Mouse (Mus musculus) heart, postnatal 36 days (tissue): Measurements from ENCODE around the gene 1700067K01Rik. TPM values are rescaled to one million over a fixed set of nuclear protein-coding genes. Genes with fewer than 3 reads are reported as not detected.
A peak's percentile ranks its signal among the peaks of the same experiment; 100 is the strongest.
"Not testable (repeated sequence)": the region's sequence is repeated elsewhere in the genome, so short reads cannot be mapped to it uniquely, and the experiment has no call there.

Source experiments
- DNase-seq, 2 experiments: peaks; one replicate each; pipeline ENCODE4 v3.0.0; 2021 to 2022
- intact Hi-C: fragments of 180-260 bp; cut with DNase I; formaldehyde crosslinking; loops from one replicate; pipeline ENCODE4 v1.15.1; 2025
- total RNA-seq, 2 experiments: library from RNA; stranded (reverse); gene quantifications; 2 replicates each; pipeline ENCODE4 v1.2.3; 2021

1700067K01Rik gene
- total RNA-seq, 2 experiments from 2014 or later: not detected

- no peak for DNase-seq
- intact Hi-C loops: no loop called here
Observed at GRCm38 (mm10) chr8:83981533-83981932, 19.8 kb upstream of the 1700067K01Rik start.

- DNase-seq: no peak
- intact Hi-C loops: no loop called here
Observed at GRCm38 (mm10) chr8:83982449-83982848, 18.9 kb upstream of the 1700067K01Rik start.

- DNase-seq, intact Hi-C loops: not testable (repeated sequence)
Observed at GRCm38 (mm10) chr8:83983222-83983621, 18.1 kb upstream of the 1700067K01Rik start.

DNA sequence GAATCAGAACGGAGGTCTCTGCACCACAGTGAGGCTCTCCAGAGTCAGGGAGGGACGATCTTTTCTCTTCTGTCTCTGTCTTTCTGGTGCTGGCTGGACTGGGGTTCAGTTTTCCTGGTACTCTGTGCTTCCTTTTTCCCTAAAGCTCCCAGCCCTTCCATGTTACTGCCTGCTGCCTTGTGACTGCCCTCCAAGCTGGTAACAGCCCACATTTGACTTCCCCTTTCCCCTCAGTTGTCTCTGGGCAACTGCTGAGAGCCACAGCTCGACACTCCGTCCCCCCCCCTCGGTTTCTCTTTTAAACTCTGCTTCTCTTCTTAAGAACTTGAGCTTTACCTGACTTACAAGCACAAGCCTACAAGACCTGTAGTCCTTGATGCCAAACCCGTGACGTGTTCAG, 12.1 kb upstream of the 1700067K01Rik start:
- intact Hi-C loops: no loop called here
- no peak for DNase-seq

GRCm38 (mm10) chr8:83990170-83990569, 11.1 kb upstream of the 1700067K01Rik start:
- no peak for DNase-seq
- intact Hi-C loops: no loop called here

DNA sequence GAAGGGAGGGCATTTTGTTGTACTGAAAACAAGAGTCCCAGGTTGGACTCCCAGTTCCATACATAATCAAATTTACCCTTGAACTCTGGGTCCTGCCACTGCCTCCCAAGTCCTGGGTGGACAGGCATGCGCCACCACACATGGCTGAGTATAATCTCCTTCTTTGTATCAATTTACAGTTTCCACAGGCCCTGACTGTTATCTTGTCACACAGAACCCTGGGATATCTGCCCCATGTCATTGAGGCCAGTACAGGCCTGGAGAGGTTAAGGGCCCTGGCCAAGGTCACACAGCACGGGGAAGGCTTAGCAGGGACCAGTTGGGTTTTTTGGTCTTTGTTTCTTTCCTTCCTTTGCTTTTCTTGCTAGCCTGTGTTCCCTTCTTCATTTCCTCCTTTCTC, 8.8 kb upstream of the 1700067K01Rik start:
- intact Hi-C loops: no loop called here

DNA sequence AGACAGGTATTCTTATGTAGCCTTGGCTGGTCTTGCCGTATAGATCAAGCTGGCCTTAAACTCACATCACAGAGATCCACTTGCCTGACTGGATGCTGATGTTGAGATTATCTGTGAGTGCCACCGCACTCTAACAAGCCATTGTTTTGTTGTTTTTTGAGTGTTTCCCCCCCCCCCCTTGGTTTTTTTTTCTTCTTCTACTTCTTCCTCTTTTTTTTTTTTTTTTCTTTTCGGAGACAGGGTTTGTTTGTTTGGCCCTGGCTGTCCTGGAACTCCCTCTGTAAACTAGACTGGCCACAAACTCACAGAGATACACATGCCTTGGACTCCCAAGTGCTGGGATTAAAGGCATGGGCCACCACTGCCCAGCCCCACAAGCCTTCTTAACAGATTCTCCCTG, 7.3 kb upstream of the 1700067K01Rik start:
- no peak for DNase-seq
- intact Hi-C loops: loop anchor here (1.0 kb wide), 1 partner anchor 10 kb away; no protein-coding TSS in a partner anchor

More for the DNA sequence above, 8.8 kb upstream of the 1700067K01Rik start:
- DNase-seq: no peak

DNA sequence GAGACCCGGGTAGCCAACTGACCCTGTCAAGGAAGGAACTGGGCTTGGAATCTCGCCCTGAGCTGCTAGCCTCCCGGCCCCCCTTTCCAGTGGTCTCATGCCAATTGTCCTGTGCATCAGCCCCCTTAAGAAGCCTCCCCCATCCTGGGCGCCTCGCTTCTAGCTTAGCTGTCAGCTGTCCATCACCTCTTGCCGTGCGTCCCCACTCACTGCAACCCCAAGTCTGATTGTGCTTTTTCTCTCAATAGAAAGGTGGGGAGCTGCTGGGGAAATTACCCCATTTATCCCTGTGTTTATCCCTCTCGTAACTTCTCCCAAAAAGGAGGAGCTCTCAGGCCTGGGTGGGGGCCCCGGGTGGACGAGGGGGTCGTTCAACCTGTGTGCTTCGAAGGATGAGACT, 5.3 kb upstream of the 1700067K01Rik start:
- DNase-seq: peak in 1 of 2 experiments; percentile 30
- intact Hi-C loops: loop anchor here (5.0 kb wide), 2 partner anchors 39 to 99 kb away; partner anchors contain the start of genes Asf1b and Gm10644

- intact Hi-C loops: loop anchor here (5.0 kb wide), 2 partner anchors 40 to 100 kb away; partner anchors contain the start of genes Asf1b and Gm10644
- peak; percentile 87 to 91 for DNase-seq
Observed at GRCm38 (mm10) chr8:83996567-83997505, 4.5 kb upstream of the 1700067K01Rik start.

DNA sequence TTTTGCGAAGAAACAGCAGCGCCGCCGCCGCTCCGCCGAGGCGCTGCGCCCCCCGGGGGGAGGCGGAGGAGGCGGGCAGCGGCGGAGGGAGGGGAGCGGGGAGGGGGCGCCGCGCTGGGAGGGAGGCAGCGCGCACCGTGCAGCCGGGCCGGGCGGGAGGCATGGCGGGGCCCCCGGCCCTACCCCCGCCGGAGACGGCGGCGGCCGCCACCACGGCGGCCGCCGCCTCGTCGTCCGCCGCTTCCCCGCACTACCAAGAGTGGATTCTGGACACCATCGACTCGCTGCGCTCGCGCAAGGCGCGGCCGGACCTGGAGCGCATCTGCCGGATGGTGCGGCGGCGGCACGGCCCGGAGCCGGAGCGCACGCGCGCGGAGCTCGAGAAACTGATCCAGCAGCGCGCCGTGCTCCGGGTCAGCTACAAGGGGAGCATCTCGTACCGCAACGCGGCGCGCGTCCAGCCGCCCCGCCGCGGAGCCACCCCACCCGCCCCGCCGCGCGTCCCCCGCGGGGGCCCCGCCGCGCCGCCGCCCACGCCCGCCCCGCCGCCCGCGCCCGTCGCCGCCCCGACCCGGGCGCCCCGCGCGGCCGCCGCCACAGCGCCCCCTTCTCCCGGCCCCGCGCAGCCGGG, 3.7 kb upstream of the 1700067K01Rik start, which contains the start of gene Samd1:
Gene Samd1 (plus strand): TSS at position 162 of the 631 bp plus-strand sequence.
- DNase-seq: peak; percentile 63 to 67
- intact Hi-C loops: loop anchor here (5.0 kb wide), 2 partner anchors 40 to 100 kb away; partner anchors contain the start of genes Asf1b and Gm10644

DNA sequence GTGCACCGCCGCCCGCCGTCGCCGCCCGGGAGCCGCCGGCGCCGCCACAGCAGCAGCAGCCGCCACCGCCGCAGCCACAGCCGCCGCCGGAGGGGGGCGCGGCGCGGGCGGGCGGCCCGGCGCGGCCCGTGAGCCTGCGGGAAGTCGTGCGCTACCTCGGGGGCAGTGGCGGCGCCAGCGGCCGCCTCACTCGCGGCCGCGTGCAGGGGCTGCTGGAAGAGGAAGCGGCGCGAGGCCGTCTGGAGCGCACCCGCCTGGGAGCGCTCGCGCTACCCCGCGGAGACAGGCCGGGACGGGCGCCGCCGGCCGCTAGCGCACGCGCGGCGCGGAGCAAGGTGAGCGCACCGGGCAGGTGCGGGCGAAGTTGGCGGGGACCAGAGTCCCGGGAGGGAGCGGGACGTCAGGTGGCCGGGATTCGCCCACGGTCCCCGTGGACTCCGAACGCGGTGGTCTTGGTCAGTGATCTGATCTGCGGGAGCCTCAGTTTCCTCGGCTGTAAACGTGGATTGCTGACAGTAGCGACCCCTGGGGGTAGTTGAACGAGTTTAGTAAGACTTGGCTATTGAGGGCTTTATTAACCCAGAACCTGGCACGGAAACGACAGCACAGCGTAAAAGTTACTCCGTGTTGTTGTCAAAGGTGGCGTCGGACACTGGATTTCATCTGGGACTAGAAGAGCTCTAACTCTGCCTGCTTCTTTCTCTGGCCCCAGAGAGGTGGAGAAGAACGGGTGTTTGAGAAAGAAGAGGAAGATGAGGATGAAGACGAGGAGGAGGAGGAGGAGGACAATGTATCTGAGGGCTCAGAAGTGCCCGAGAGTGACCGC, 2.9 kb upstream of the 1700067K01Rik start:
- peak; percentile 57 to 63 for DNase-seq
- intact Hi-C loops: loop anchor here (5.0 kb wide), 2 partner anchors 41 to 101 kb away; partner anchors contain the start of genes Asf1b and Gm10644

DNA sequence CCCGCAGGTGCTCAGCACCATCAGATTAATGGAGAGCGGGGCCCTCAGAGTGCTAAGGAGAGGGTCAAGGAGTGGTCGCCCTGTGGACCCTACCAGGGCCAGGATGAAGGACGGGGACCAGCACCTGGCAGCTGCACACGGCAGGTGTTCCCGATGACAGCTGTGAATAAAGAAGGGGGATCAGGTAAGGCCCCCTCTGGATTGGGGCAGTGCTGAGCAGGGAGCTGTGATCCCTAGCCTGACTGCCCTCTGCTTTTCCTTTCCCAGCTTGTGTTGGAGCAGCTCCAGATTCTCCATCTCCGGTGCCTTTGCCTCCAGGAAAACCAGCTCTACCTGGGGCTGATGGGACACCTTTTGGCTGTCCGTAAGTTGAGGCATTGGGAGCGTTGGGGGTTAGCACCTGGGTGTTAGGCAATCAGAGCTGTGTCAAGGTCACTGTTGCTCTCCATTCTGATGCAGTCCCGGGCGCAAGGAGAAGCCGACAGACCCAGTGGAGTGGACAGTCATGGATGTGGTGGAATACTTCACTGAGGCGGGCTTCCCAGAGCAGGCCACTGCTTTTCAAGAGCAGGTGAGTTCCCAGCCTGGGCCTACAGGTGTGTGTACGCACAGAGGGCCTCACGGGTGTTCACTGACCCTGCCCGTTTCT, 2.1 kb upstream of the 1700067K01Rik start:
- no peak for DNase-seq
- intact Hi-C loops: loop anchor here (5.0 kb wide), 2 partner anchors 42 to 102 kb away; partner anchors contain the start of genes Asf1b and Gm10644

DNA sequence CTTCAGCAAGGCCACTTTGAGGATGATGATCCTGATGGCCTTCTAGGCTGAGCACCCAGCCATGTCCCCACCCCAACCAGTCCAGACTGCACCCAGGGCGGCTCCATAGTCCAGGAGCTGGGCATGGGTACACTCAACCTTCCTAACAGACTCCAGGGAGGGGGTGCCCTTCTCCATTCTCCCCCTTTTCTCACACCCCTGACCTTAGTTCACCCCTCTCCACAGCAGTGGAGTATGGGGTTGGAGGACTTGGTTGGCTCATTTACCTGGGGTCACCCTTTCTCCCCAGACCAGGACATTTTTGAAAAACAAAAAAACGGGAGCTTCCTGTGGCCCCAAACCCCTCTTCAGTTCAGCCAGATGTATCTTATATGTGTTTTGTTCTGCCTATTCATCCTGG, 1.5 kb upstream of the 1700067K01Rik start:
- intact Hi-C loops: loop anchor here (5.0 kb wide), 2 partner anchors 43 to 103 kb away; partner anchors contain the start of genes Asf1b and Gm10644
- DNase-seq: no peak

DNA sequence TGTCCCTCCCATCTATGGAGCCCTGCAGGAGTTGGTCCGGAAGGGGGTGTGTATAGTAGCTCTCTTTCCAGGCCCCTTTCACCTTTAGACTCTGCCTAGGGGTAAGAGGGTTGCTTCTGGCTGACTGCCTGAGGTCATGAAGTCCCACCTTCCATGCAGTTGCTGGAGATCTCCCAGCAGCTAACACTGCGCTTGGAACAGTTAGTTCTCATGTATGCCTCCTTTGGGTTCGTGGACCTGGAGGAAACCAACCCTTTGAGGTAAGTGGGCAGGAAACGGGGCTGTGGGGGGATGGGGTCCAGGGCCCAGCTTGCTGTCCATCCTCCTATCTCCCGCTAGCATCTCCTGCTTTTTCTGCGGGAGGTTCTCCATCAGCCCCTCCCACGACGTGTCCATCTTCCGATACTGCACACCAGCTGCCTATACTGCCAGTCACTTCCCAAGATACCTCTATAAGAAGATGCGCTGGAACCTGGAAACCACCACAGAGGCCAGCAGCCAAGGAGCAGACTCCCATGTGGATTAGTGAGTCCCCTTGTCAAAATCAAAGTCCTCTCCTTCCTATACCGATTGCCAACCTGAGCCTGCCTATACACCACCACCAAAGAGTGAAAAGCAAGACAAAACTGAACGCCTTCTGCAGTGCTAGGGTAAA, 1.8 kb downstream of the 1700067K01Rik start:
- no peak for DNase-seq
- intact Hi-C loops: no loop called here

GRCm38 (mm10) chr8:84003612-84004246, 2.4 kb downstream of the 1700067K01Rik start:
- DNase-seq: no peak
- intact Hi-C loops: loop anchor here (2.0 kb wide), 1 partner anchor 63 kb away; the partner anchor contains the start of gene Rfx1

DNA sequence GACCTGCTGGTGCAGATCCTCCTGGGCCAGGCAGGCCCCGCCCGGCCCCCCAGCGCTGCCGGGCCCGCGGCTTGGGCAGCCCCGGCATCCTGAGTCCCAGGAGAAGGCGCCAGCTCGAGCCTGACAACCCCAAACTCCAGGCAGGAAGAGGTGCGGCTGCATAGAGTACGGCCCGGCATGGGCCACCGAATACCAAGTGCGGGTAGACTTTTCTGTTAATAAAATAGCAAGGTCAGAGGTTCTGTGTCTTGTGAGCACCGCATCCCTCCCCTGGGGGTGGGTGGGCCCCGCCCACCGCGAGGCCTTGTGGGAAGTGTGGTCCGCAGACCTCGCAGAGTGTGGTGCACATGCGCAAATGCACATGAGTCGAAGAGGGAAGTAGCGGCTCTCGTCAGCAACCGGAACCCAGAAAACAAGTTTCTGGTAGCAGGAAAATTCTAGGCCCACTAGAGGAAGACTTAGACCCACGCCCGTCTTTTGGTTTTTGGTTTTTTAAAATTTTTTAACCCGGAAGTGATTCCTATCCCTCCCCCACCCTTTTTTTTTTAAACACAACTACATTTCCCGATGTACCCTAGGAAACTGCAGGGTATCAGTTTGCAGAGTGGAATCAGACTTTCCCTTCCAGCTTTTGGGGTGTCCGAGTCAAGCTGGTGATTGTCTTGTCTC, 3.4 kb downstream of the 1700067K01Rik start:
- intact Hi-C loops: loop anchor here (2.0 kb wide), 1 partner anchor 62 kb away; the partner anchor contains the start of gene Rfx1

GRCm38 (mm10) chr8:84005502-84005901, 4.2 kb downstream of the 1700067K01Rik start:
- DNase-seq: not testable (repeated sequence)
- intact Hi-C loops: loop anchor here (2.0 kb wide), 1 partner anchor 61 kb away; the partner anchor contains the start of gene Rfx1

More for the DNA sequence above, 3.4 kb downstream of the 1700067K01Rik start:
- peak; percentile 93 to 94 for DNase-seq

GRCm38 (mm10) chr8:84008362-84008761, 7.1 kb downstream of the 1700067K01Rik start:
- intact Hi-C loops: no loop called here
- no peak for DNase-seq
